8 mouse cellular contexts compared by ENCODE assay signal in the genomic region with DNA sequence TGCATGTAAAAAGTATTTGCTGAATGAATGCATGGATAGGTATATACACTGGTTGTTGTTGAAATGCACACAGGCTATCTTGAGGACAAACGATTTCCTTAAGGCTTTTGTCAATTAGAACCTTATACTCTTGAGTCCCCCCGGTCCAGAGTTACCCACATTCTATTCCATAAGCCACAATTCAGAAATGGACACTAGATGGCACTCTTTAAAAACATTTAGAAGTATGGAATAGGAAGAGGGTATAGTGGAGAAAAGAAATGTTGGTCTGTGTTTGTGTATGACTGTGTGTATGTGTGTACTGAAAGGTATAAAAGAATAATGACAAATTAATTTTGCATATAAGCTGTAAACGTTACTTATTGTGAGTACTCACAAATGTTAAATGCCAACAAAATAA. TPM values are rescaled to one million over a fixed set of nuclear protein-coding genes. Genes with fewer than 3 reads are reported as not detected.
DNase-seq lines count a peak whose midpoint lies in the region; ATAC-seq and TF ChIP-seq lines count a peak whose summit lies in the region.
"Had no signal": no experiment of that assay in that cellular context is flagged by ENCODE, and none has a peak within 500 bp of the region (broad histone marks: within the 10 kb centered on the region; RNA-seq: fewer than 3 reads in every experiment).

No protein-coding gene starts in this region.

- H3K27ac ChIP-seq in spleen, adult 2 months (ENCODE audit: insufficient read depth, low read length), result no peak overlapping the region
- H3K27ac ChIP-seq in midbrain, embryonic 16.5 days (ENCODE audit: low read length), result no peak overlapping the region
- H3K27ac ChIP-seq: heart, embryonic 15.5 days had no signal

- no peak overlapping the region for H3K4me2 ChIP-seq in midbrain, embryonic 16.5 days (ENCODE audit: low read length)
- H3K4me2 ChIP-seq: heart, embryonic 15.5 days had no signal

- peaks cover 10% of the 10 kb centered on the region for H3K36me3 ChIP-seq in spleen, adult 2 months (ENCODE audit: control insufficient read depth, insufficient read depth, low read length)
- H3K36me3 ChIP-seq in midbrain, embryonic 16.5 days (ENCODE audit: control insufficient read depth, insufficient read depth, low read length), result peaks cover 15% of the 10 kb centered on the region

- no peak overlapping the region for H3K9ac ChIP-seq in midbrain, embryonic 16.5 days (ENCODE audit: low read depth, low read length)
- H3K9ac ChIP-seq: heart, embryonic 15.5 days had no signal

- TF ChIP-seq POLR2A in spleen, adult 2 months (IDR thresholded peaks at IDR 0.05; ENCODE audit: low read depth, low read length), result no peak

- peak in 1 of 2 experiments; percentile 29 for DNase-seq in spleen, adult 2 months (ENCODE audit: low read depth in 1 of 2, low spot score in 2 of 2)
- no peak for DNase-seq in spleen, postnatal 4 days (ENCODE audit: low spot score in 2 of 2)
- peak; percentile 65 for DNase-seq in c-Kit-positive CD71-positive TER-119-negative erythroid progenitor cells, embryonic 14.5 days (ENCODE audit: low read depth)
- DNase-seq in hindlimb bud, embryonic 11.5 days (ENCODE audit: extremely low spot score, low read depth, low spot score), result peak; percentile 20
- no peak for DNase-seq in ovary, postnatal 36 days (ENCODE audit: low spot score)
- DNase-seq in natural killer cell, adult 2 months (ENCODE audit: low spot score in 2 of 2), result no peak

- H3K9me3 ChIP-seq in midbrain, embryonic 16.5 days (replicated peaks; ENCODE audit: control insufficient read depth, low read length, poor library complexity, severe bottlenecking), result no peaks in the 10 kb centered on the region
- H3K9me3 ChIP-seq: heart, embryonic 15.5 days had no signal

- ATAC-seq in midbrain, embryonic 16.5 days, result peak; percentile 86

- no peaks in the 10 kb centered on the region; the same call in 1 of the 2 replicates for H3K4me1 ChIP-seq in spleen, adult 2 months (ENCODE audit: control insufficient read depth, insufficient read depth, insufficient read length)
- H3K4me1 ChIP-seq in midbrain, embryonic 16.5 days (ENCODE audit: control insufficient read depth, insufficient read depth, low read length), result peaks cover 8% of the 10 kb centered on the region

- WGBS in spleen, adult 2 months, result 45% methylated on average over 3 of the region's 3 CpGs
- 68% methylated on average over 3 of the region's 3 CpGs for WGBS in midbrain, embryonic 16.5 days

- H3K27me3 ChIP-seq in spleen, adult 2 months (ENCODE audit: control insufficient read depth, insufficient read depth, low read length), result no peaks in the 10 kb centered on the region
- H3K27me3 ChIP-seq in midbrain, embryonic 16.5 days (ENCODE audit: control insufficient read depth, insufficient read depth, low read depth, low read length), result no peaks in the 10 kb centered on the region
- H3K27me3 ChIP-seq: heart, embryonic 15.5 days had no signal

- 0 out of 2 replicates have a peak, but pooled peaks have one; percentile 5 for TF ChIP-seq CTCF in spleen, adult 2 months (IDR thresholded peaks at IDR 0.05; ENCODE audit: extremely low read depth, insufficient read depth, insufficient read length, insufficient replicate concordance)

- H3K4me3 ChIP-seq in spleen, adult 2 months (ENCODE audit: extremely low read depth, insufficient read depth, insufficient read length), result no peak overlapping the region
- H3K4me3 ChIP-seq in midbrain, embryonic 16.5 days (ENCODE audit: low read depth, low read length), result no peak overlapping the region
- H3K4me3 ChIP-seq: heart, embryonic 15.5 days had no signal

RNA-seq across cellular contexts. Expression of gene Ints12, which starts 5.8 kb away (rescaled TPM):
- polyA plus RNA-seq in spleen, adult 2 months (2012; rRNA removed), result 3.2 and 3.8 TPM in 2 replicates
- polyA plus RNA-seq in midbrain, embryonic 16.5 days (2015; fragmentation: Nextera tagmentation; extraction: Ambion mirVana), result 17.6 and 19.7 TPM in 2 replicates

RNA-seq across cellular contexts. Expression of gene Gstcd, which starts 6.0 kb away (rescaled TPM):
- 2.5 and 3.8 TPM in 2 replicates for polyA plus RNA-seq in spleen, adult 2 months (2012; rRNA removed)
- 3.5 and 4.0 TPM in 2 replicates for polyA plus RNA-seq in midbrain, embryonic 16.5 days (2015; fragmentation: Nextera tagmentation; extraction: Ambion mirVana)

Comparison
In these comparisons a context has a peak if more than half of its experiments do, and no peak if none do; other contexts are left out.
1. DNase-seq: peak in c-Kit-positive CD71-positive TER-119-negative erythroid progenitor cells, embryonic 14.5 days (single experiment) and hindlimb bud, embryonic 11.5 days (single experiment); none in spleen, postnatal 4 days (0 of 2), ovary, postnatal 36 days (single experiment) and natural killer cell, adult 2 months (0 of 2).